Mouse (Mus musculus): Measurements from ENCODE around the gene Trim27.

Trim27 gene

DNA sequence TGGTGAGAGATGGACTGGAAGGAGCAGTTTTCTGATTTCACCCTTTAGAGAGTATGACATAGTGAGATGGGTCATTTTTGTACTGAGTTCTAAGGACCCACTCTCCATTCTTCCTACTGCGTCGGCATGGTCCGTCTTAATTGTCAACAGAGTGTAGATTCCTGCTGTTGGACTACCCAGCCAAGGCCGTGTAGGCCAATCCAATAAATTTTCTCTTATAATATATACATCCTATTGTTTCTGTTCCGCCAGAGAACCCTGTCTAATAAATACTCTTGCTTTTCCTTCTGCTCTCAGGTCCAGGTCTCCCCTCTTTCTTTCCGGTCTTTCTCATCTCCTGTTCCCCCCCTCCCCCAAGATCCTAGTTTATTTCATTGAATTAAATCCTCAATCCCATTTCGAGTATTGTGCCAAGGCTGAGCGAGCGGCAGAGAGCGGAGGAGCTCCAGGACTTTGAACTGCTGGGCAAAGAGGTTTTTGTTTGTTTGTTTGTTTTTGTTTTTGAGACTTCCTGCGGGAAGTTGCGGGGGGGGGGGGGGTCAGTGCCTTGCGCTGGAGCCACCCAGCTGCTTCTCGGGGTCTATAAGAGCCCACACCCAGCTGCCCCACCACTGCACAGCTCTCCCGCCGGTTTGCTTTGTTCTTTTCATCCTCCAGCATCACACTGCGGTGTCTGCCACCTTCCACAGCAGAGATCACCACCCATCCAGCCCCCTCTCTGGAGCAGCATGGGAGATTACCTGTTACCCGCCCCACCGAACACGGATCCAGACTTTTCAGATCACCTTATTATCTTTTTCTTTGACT lies 42.6 kb downstream of the Trim27 start:
- DNase-seq (ENCODE audit: low spot score), result no peak

DNA sequence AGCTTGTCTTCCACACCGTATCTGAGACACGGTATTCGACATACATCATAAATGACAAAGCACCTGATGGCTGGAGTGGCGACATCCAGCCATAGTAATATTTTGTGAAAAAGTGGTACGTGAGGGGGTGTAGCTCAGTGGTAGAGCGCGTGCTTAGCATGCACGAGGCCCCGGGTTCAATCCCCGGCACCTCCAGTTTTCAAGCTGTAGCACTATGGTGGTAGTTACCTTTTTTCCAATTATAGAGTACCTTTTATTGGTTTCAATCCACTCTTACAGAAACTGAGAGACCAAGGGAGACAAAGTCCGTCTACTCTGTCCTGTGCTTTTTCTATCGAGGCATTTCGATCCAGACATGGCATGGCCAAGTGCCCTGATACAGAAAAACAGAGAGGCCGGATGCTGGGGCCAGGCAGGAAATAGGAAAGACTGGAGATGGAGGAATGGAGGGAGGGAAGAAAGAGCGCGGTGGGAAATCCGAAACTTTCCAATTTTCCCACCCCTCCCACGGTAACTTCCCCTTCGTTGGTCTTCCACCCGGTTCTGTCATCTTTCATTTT lies 43.3 kb downstream of the Trim27 start:
- peak; percentile 45 for DNase-seq (ENCODE audit: low spot score)

DNA sequence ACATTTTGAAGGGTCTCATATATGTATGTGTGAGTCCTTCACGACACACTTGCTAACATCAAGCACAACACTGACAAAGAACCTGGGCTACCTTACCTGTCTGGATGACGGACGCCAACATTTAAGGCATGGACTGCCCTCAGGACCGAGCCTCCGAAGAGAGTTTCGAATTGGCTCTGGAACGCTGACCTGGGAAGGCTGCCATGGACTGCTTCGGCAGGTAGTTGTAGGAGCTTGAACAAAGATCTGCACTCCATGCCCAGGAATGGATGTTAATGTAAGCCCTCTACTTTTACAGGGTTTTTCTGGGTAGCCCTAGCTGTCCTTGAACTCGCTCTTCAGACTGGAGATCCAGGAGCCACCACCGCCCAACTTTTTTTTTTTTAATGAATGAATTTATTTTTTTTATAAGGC lies 44.0 kb downstream of the Trim27 start:
- no peak for DNase-seq (ENCODE audit: low spot score)

DNA sequence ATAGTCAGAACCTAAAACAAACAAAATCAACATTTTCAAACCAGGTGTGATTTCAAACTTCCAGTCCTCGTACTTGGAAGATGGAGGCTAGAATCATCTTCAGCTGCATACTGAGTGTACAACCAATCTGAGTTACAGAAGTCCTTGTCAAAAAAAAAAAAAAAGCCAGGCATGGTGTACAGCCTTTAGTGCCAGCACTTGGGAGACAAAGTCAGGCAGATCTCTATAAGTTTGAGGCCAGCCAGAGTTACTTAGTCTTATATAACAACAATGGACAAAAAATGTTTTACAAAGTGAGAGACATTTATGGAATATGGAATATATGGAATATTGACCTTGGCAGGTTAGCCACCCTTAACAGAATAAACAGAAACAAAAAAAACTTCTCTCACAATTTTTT lies 45.1 kb downstream of the Trim27 start:
- no peak for DNase-seq (ENCODE audit: low spot score)

DNA sequence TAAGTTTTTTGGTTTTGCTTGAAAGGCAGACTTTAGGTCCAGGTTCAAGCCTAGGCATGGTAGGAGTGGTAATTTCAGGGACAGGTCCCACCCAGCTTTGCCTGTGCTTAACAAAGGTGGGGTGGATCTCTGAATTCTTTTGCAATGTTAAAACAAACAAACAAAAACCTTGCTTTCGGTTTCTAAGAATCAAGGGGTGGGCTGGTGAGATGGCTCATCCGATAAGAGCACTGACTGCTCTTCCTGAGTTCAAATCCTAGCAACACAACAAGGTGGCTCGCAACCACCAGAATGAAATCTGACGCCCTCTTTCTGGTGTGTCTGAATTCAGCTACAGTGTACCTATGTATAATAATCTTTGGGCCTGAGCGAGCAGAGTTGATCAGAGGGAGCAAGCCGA lies 46.0 kb downstream of the Trim27 start:
- DNase-seq (ENCODE audit: low spot score), result no peak

DNA sequence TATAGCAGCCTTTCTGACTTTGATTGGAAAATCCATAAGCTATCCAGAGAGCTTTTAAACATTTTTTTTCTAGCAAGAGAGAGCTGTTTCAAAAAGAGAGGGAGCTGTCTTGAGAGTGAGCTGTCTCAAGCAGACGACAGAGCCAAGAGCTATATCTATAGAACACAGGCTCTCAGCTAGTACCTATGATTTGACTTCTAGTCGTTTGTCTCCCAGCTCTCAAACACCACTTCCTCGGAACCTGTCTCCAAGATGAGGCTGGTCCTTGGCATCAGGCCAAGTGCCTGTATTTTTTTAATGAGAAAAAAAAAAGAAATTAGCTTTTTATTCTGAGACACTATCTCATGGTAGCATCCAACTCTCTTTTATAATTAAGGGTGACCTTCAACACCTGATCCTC lies 46.8 kb downstream of the Trim27 start:
- DNase-seq (ENCODE audit: low spot score), result no peak

DNA sequence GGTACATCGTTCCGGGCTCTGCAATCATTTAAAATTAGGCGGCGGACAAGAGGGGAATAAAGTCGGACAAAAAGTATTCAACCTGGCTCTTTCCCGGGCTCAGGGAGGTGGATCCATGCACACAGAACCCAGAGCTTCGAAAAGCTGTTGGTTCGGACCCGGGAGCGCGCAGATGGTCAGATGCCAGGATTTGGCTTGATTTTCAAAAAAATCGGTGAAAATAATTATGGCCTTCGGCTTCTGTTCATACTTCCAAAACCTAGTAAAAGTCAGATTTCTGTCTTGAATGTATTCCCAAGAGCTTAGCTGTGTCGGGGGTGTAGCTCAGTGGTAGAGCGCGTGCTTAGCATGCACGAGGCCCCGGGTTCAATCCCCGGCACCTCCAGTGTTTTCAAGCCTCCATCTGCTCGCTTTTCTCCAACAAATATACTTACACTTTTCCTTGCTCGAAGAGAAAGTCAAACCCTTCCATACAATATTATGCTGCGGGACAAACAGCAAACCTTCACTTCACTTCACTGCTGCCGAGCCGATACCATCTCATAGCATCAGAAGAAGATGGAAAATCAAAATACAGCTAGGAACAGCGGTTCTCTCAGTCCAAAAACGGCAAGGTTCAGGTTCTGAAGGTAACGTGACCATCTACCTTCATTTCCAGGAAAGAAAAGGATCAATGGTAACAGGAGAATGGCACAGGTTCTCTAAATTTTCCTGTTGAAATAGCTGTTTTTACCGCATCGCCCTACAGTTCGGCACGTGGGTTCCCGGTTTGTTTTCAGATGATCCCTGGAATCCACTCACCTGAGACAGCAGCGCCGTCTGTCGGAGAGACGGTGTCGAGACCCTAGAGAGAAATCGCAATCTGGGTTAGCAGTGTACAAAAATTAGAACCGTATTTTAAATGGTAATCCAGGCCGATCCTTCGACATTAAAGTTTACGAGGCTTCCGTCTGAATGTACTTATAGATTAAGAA lies 54.8 kb downstream of the Trim27 start:
- DNase-seq (ENCODE audit: low spot score), result peak; percentile 58

DNA sequence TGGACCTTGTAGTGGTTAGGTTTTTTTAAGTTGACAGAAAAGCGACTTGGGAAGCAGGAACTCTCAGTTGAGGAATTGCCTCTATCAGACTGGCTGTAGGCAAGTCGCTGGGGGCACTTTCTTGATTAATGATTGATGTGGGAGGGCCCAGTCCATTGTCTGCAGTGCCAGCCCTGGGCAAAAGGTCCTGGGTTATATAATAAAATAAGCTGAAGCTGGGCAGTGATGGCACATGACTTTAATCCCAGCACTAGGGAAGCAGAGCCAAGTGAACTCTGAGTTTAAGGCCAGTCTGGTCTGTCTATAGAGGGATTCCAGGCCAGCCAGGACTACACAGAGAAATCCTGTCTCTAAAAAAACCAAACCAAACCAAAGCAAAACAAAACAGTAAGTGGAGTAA lies 57.5 kb downstream of the Trim27 start:
- DNase-seq (ENCODE audit: low spot score), result no peak

DNA sequence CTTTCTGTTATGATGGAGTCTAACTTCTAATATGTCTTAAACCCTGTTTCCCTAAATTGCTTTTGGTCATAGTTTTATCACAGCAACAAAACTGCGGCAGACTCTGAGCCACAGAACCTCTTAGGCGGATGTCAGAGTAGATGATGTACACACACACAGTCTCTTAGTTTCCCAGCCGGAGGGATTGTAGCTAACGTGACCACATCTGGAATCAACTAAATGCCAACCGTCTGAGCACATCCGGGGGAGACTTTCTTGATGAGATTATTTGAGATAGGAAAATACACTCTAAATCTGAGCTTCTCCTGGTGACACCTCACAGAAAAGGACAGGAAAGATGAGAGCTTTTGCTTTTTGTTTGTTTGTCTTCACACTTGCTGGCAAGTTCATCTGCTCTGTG lies 57.9 kb downstream of the Trim27 start:
- no peak for DNase-seq (ENCODE audit: low spot score)

DNA sequence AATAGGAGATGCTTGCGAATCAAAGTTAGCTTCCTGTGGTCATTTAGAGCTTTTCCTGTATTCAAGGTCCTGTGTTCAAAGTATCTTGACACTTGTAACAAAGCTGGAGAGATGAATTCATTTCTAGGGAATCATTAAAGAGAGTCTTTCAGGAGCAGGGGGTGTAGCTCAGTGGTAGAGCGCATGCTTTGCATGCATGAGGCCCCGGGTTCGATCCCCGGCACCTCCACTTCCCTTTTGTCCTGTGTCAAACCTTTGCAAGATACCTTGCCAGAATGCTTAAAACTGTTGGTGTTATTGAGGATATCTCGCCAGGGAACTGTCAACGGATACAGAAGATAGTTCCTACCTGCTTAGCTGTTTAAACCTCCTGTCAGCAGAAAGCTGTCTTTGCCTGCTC lies 61.5 kb downstream of the Trim27 start:
- no peak for DNase-seq (ENCODE audit: low spot score)

DNA sequence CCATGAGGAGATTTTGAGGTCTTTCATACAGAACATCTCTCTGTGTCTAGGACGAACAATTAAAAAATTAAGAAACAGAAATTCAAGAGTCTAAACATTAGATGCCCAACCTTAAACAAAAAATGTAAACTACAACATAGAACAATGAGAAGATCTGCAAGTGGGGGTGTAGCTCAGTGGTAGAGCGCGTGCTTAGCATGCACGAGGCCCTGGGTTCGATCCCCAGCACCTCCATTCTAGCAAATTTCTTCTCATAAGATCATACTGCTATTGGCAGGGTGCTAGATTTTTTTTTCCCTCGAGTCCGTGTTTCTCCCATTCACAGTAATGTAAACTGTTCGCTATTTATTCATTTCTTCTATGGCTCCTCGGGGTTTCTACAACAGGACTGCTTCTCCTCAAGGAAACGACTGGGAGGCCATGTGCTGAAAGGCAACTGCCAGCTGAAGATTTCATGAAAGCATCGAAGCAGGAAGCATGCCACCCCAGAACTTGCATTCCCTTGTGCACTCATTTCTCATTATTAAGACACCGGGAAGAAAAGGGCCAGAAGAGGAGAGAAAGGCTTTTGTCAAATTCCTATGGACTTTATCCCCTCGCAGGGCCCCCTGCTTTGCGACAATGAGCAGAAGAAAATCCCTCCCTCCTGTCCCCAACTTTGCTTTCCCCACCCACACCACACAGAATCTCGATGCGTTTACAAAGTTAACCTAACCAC lies 63.3 kb downstream of the Trim27 start:
- DNase-seq (ENCODE audit: low spot score), result no peak

DNA sequence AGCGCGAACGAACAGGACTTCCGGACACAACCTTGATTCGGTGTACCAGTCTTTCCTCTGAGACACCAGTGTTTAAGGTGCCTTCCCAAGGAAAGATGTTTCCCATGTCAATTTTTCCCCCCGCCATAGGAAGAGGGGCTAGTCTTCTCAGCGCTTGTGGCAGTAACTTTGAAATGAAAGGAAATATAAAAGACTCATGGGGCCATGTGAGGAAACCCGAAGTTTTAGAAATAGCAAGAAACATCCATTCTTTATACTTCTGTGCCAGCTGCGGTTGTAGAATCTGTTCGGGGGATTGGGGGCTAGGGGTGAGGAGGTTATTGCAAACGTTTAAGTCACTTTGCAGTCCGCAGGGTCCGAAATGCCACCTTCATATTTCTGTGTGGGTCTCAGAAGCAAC lies 64.0 kb downstream of the Trim27 start:
- DNase-seq (ENCODE audit: low spot score), result no peak

DNA sequence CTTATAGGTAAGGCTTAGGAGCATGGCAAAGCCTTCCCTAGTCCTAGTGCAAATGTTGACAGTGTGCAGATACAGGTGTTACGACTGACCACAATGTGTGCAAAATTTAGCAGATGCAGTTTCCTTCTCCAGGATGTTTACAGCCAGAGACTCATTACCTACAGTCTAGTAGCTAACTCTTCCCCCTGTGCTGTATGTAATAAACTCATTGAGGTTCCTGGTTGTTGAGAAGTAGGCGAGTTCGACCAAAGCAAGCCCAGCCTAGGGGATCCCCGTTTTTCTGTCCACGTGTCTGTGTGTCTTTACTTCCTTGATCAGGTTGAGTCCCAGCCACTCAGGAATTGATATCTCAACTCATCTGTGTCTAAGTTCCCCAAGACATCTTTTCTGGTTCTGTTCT lies 64.8 kb downstream of the Trim27 start:
- DNase-seq (ENCODE audit: low spot score), result no peak

All from ovary, adult 18-20 months (tissue).